Mouse (Mus musculus): ENCODE measurements around the gene Slc38a3. TPM values are rescaled to one million over a fixed set of nuclear protein-coding genes. Genes with fewer than 3 reads are reported as not detected.

Slc38a3 gene
- polyA plus RNA-seq, 1 experiment from 2014 or later: 2.8 TPM

- 1% methylated on average over 30 of the region's 30 CpGs for WGBS (ENCODE audit: insufficient replicate concordance)
- H3K27me3 ChIP-seq (ENCODE audit: control insufficient read depth, insufficient read depth, low read length): peaks cover 18% of the 10 kb centered on the region
- H3K4me3 ChIP-seq (ENCODE audit: low read depth, low read length): peak overlapping the region; percentile 40
- H3K4me1 ChIP-seq (ENCODE audit: control insufficient read depth, insufficient read depth, low read length): peaks cover 46% of the 10 kb centered on the region
- no peaks in the 10 kb centered on the region for H3K9me3 ChIP-seq (replicated peaks; ENCODE audit: control insufficient read depth, low read length)
- peak overlapping the region; percentile 76 for H3K4me2 ChIP-seq
- peak overlapping the region; percentile 52 for H3K9ac ChIP-seq (ENCODE audit: low read depth, low read length)
- no peak overlapping the region for H3K27ac ChIP-seq (ENCODE audit: low read depth, low read length)
- H3K36me3 ChIP-seq (ENCODE audit: control insufficient read depth, insufficient read depth, low read length): no peaks in the 10 kb centered on the region
- ATAC-seq (replicated peaks; ENCODE audit: insufficient number of reproducible peaks, low FRiP score, low TSS enrichment): no peak
Measured at GRCm38 (mm10) chr9:107666751-107667205, 2.6 kb downstream of the Slc38a3 start.

- Histone ChIP-seq H3K27me3 (ENCODE audit: control insufficient read depth, insufficient read depth, low read length) (peaks cover 21% of the 10 kb centered on the region), H3K4me2 (no peak overlapping the region), H3K27ac (ENCODE audit: low read depth, low read length) (no peak overlapping the region), H3K4me1 (ENCODE audit: control insufficient read depth, insufficient read depth, low read length) (peaks cover 43% of the 10 kb centered on the region), H3K9me3 (replicated peaks; ENCODE audit: control insufficient read depth, low read length) (no peaks in the 10 kb centered on the region), H3K36me3 (ENCODE audit: control insufficient read depth, insufficient read depth, low read length) (no peaks in the 10 kb centered on the region), H3K4me3 (ENCODE audit: low read depth, low read length) (no peak overlapping the region), H3K9ac (ENCODE audit: low read depth, low read length) (no peak overlapping the region)
- no peak for ATAC-seq (replicated peaks; ENCODE audit: insufficient number of reproducible peaks, low FRiP score, low TSS enrichment)
- 82% methylated on average over 7 of the region's 7 CpGs for WGBS (ENCODE audit: insufficient replicate concordance)
Measured at GRCm38 (mm10) chr9:107665308-107665707, 4.0 kb downstream of the Slc38a3 start.

GRCm38 (mm10) chr9:107663525-107663924 is 5.8 kb downstream of the Slc38a3 start:
- Histone ChIP-seq H3K9ac (ENCODE audit: low read depth, low read length) (no peak overlapping the region), H3K4me3 (ENCODE audit: low read depth, low read length) (no peak overlapping the region), H3K4me1 (ENCODE audit: control insufficient read depth, insufficient read depth, low read length) (peaks cover 30% of the 10 kb centered on the region), H3K9me3 (replicated peaks; ENCODE audit: control insufficient read depth, low read length) (no peaks in the 10 kb centered on the region), H3K27me3 (ENCODE audit: control insufficient read depth, insufficient read depth, low read length) (peaks cover 30% of the 10 kb centered on the region), H3K36me3 (ENCODE audit: control insufficient read depth, insufficient read depth, low read length) (no peaks in the 10 kb centered on the region), H3K4me2 (no peak overlapping the region), H3K27ac (ENCODE audit: low read depth, low read length) (no peak overlapping the region)
- WGBS (ENCODE audit: insufficient replicate concordance): 61% methylated on average over 9 of the region's 9 CpGs
- ATAC-seq (replicated peaks; ENCODE audit: insufficient number of reproducible peaks, low FRiP score, low TSS enrichment): no peak

GRCm38 (mm10) chr9:107662342-107662741 is 7.0 kb downstream of the Slc38a3 start:
- H3K36me3 ChIP-seq (ENCODE audit: control insufficient read depth, insufficient read depth, low read length): no peaks in the 10 kb centered on the region
- WGBS (ENCODE audit: insufficient replicate concordance): 60% methylated on average over 8 of the region's 8 CpGs
- no peak overlapping the region for H3K9ac ChIP-seq (ENCODE audit: low read depth, low read length)

GRCm38 (mm10) chr9:107660777-107661176 is 8.6 kb downstream of the Slc38a3 start:
- Histone ChIP-seq H3K4me1 (ENCODE audit: control insufficient read depth, insufficient read depth, low read length) (peaks cover 5% of the 10 kb centered on the region; the same call in 1 of the 2 replicates), H3K4me3 (ENCODE audit: low read depth, low read length) (no peak overlapping the region), H3K9me3 (replicated peaks; ENCODE audit: control insufficient read depth, low read length) (no peaks in the 10 kb centered on the region), H3K4me2 (no peak overlapping the region), H3K27me3 (ENCODE audit: control insufficient read depth, insufficient read depth, low read length) (peaks cover 21% of the 10 kb centered on the region), H3K27ac (ENCODE audit: low read depth, low read length) (no peak overlapping the region), H3K36me3 (ENCODE audit: control insufficient read depth, insufficient read depth, low read length) (no peaks in the 10 kb centered on the region), H3K9ac (ENCODE audit: low read depth, low read length) (no peak overlapping the region)
- WGBS (ENCODE audit: insufficient replicate concordance): 68% methylated on average over 3 of the region's 3 CpGs
- no peak for ATAC-seq (replicated peaks; ENCODE audit: insufficient number of reproducible peaks, low FRiP score, low TSS enrichment)

More at GRCm38 (mm10) chr9:107662342-107662741, 7.0 kb downstream of the Slc38a3 start:
- ATAC-seq (replicated peaks; ENCODE audit: insufficient number of reproducible peaks, low FRiP score, low TSS enrichment): no peak
- Histone ChIP-seq H3K9me3 (replicated peaks; ENCODE audit: control insufficient read depth, low read length) (no peaks in the 10 kb centered on the region), H3K4me2 (no peak overlapping the region), H3K4me1 (ENCODE audit: control insufficient read depth, insufficient read depth, low read length) (peaks cover 18% of the 10 kb centered on the region), H3K27me3 (ENCODE audit: control insufficient read depth, insufficient read depth, low read length) (peaks cover 30% of the 10 kb centered on the region), H3K4me3 (ENCODE audit: low read depth, low read length) (no peak overlapping the region), H3K27ac (ENCODE audit: low read depth, low read length) (no peak overlapping the region)

- WGBS (ENCODE audit: insufficient replicate concordance): 80% methylated on average over 3 of the region's 3 CpGs
- Histone ChIP-seq H3K27me3 (ENCODE audit: control insufficient read depth, insufficient read depth, low read length) (peaks cover 13% of the 10 kb centered on the region), H3K9ac (ENCODE audit: low read depth, low read length) (no peak overlapping the region), H3K4me2 (no peak overlapping the region), H3K9me3 (replicated peaks; ENCODE audit: control insufficient read depth, low read length) (no peaks in the 10 kb centered on the region), H3K36me3 (ENCODE audit: control insufficient read depth, insufficient read depth, low read length) (no peaks in the 10 kb centered on the region), H3K4me3 (ENCODE audit: low read depth, low read length) (no peak overlapping the region), H3K27ac (ENCODE audit: low read depth, low read length) (no peak overlapping the region), H3K4me1 (ENCODE audit: control insufficient read depth, insufficient read depth, low read length) (peaks cover 4% of the 10 kb centered on the region; the same call in 1 of the 2 replicates)
- no peak for ATAC-seq (replicated peaks; ENCODE audit: insufficient number of reproducible peaks, low FRiP score, low TSS enrichment)
Measured at GRCm38 (mm10) chr9:107659961-107660360, 9.4 kb downstream of the Slc38a3 start.

GRCm38 (mm10) chr9:107659551-107659950 is 9.8 kb downstream of the Slc38a3 start:
- no peak for ATAC-seq (replicated peaks; ENCODE audit: insufficient number of reproducible peaks, low FRiP score, low TSS enrichment)
- Histone ChIP-seq H3K27ac (ENCODE audit: low read depth, low read length) (no peak overlapping the region), H3K27me3 (ENCODE audit: control insufficient read depth, insufficient read depth, low read length) (peaks cover 11% of the 10 kb centered on the region), H3K4me1 (ENCODE audit: control insufficient read depth, insufficient read depth, low read length) (peaks cover 4% of the 10 kb centered on the region; the same call in 1 of the 2 replicates), H3K36me3 (ENCODE audit: control insufficient read depth, insufficient read depth, low read length) (no peaks in the 10 kb centered on the region), H3K4me2 (no peak overlapping the region), H3K4me3 (ENCODE audit: low read depth, low read length) (no peak overlapping the region), H3K9me3 (replicated peaks; ENCODE audit: control insufficient read depth, low read length) (no peaks in the 10 kb centered on the region), H3K9ac (ENCODE audit: low read depth, low read length) (no peak overlapping the region)
- WGBS (ENCODE audit: insufficient replicate concordance): 83% methylated on average over 10 of the region's 10 CpGs

GRCm38 (mm10) chr9:107658096-107658495 is 11.2 kb downstream of the Slc38a3 start:
- ATAC-seq (replicated peaks; ENCODE audit: insufficient number of reproducible peaks, low FRiP score, low TSS enrichment): no peak
- WGBS (ENCODE audit: insufficient replicate concordance): 78% methylated on average over 6 of the region's 6 CpGs
- H3K9me3 ChIP-seq (replicated peaks; ENCODE audit: control insufficient read depth, low read length): no peaks in the 10 kb centered on the region
- peaks cover 11% of the 10 kb centered on the region; the same call in 1 of the 2 replicates for H3K27me3 ChIP-seq (ENCODE audit: control insufficient read depth, insufficient read depth, low read length)
- H3K4me1 ChIP-seq (ENCODE audit: control insufficient read depth, insufficient read depth, low read length): peaks cover 4% of the 10 kb centered on the region; the same call in 1 of the 2 replicates
- no peak overlapping the region for H3K27ac ChIP-seq (ENCODE audit: low read depth, low read length)
- H3K4me3 ChIP-seq (ENCODE audit: low read depth, low read length): no peak overlapping the region
- H3K4me2 ChIP-seq: no peak overlapping the region
- no peak overlapping the region for H3K9ac ChIP-seq (ENCODE audit: low read depth, low read length)
- H3K36me3 ChIP-seq (ENCODE audit: control insufficient read depth, insufficient read depth, low read length): no peaks in the 10 kb centered on the region

- Histone ChIP-seq H3K27me3 (ENCODE audit: control insufficient read depth, insufficient read depth, low read length) (peaks cover 11% of the 10 kb centered on the region; the same call in 1 of the 2 replicates), H3K27ac (ENCODE audit: low read depth, low read length) (no peak overlapping the region), H3K36me3 (ENCODE audit: control insufficient read depth, insufficient read depth, low read length) (no peaks in the 10 kb centered on the region), H3K4me1 (ENCODE audit: control insufficient read depth, insufficient read depth, low read length) (no peaks in the 10 kb centered on the region), H3K4me2 (no peak overlapping the region), H3K9ac (ENCODE audit: low read depth, low read length) (no peak overlapping the region), H3K4me3 (ENCODE audit: low read depth, low read length) (no peak overlapping the region), H3K9me3 (replicated peaks; ENCODE audit: control insufficient read depth, low read length) (no peaks in the 10 kb centered on the region)
- ATAC-seq (replicated peaks; ENCODE audit: insufficient number of reproducible peaks, low FRiP score, low TSS enrichment): no peak
- 80% methylated on average over 5 of the region's 5 CpGs for WGBS (ENCODE audit: insufficient replicate concordance)
Measured at GRCm38 (mm10) chr9:107657144-107657543, 12.2 kb downstream of the Slc38a3 start.
